Mouse (Mus musculus) midbrain, embryonic 13.5 days (tissue): Measurements from ENCODE around the gene Catsperd. TPM values are rescaled to one million over a fixed set of nuclear protein-coding genes. Genes with fewer than 3 reads are reported as not detected.

ENCODE experiments used
- ATAC-seq: fragments of 200-750 bp; cut with Nextera tagmentation; 2 replicates; pipeline ENCODE4 v1.8.0; 2017; ENCODE audit warnings: mild to moderate bottlenecking, moderate TSS enrichment, moderate library complexity
- H3K27ac ChIP-seq: fragments of 300-500 bp; sonication (generic); 2 replicates; pipeline ENCODE4 v1.5.1; 2015; ENCODE audit warnings: inconsistent platforms, mild to moderate bottlenecking, moderate library complexity
- H3K27me3 ChIP-seq: fragments of 300-500 bp; sonication (generic); 2 replicates; pipeline ENCODE4 v1.6.1; 2015; ENCODE audit warnings: mild to moderate bottlenecking, inconsistent platforms
- H3K36me3 ChIP-seq: fragments of 300-500 bp; sonication (generic); 2 replicates; pipeline ENCODE4 v1.6.1; 2015; ENCODE audit warnings: mild to moderate bottlenecking, inconsistent platforms
- H3K4me1 ChIP-seq: fragments of 300-500 bp; sonication (generic); replicated peaks from 2 replicates; pipeline ENCODE4 v1.6.1; 2015; ENCODE audit warnings: inconsistent platforms
- H3K4me2 ChIP-seq: fragments of 300-500 bp; sonication (generic); replicated peaks from 2 replicates; pipeline ENCODE4 v1.6.1; 2015; ENCODE audit warnings: moderate library complexity, mild to moderate bottlenecking, inconsistent platforms
- H3K4me3 ChIP-seq: fragments of 300-500 bp; sonication (generic); replicated peaks from 2 replicates; pipeline ENCODE4 v1.5.1; 2015; ENCODE audit warnings: mild to moderate bottlenecking, inconsistent platforms
- H3K9ac ChIP-seq: fragments of 300-500 bp; sonication (generic); replicated peaks from 2 replicates; pipeline ENCODE4 v1.6.1; 2015; ENCODE audit warnings: mild to moderate bottlenecking, inconsistent platforms
- H3K9me3 ChIP-seq: fragments of 300-500 bp; sonication (generic); 2 replicates; pipeline ENCODE4 v1.6.1; 2016; ENCODE audit warnings: mild to moderate bottlenecking, inconsistent platforms
- WGBS: fragments of 180-500 bp; shearing (Covaris S2); methylation state at CpG from one replicate; pipeline ENCODE4 v1.1.7; 2015; 5-methylcytosine and 5-hydroxymethylcytosine counted together
- polyA plus RNA-seq: library from polyadenylated mRNA; unstranded; fragments of >200 nt; fragmentation: Nextera tagmentation; extraction: Ambion mirVana; gene quantifications from 2 replicates; pipeline ENCODE4 v1.2.1, GENCODE M21; 2015

The Catsperd gene
- polyA plus RNA-seq, 1 experiment from 2014 or later: 2.0 TPM

GRCm38 (mm10) chr17:56672941-56673646 is 45.2 kb downstream of the Catsperd start, which contains the start of gene Ranbp3:
TSS of gene Ranbp3 (plus strand) at chr17:56673294.
- Histone ChIP-seq H3K4me1 (peaks cover 51% of the 10 kb centered on the region), H3K4me3 (peak within 1 kb of the TSS; percentile 99), H3K27me3 (peaks cover 6% of the 10 kb centered on the region), H3K36me3 (peaks cover 16% of the 10 kb centered on the region), H3K9ac (peak within 1 kb of the TSS; percentile 99), H3K9me3 (no peaks in the 10 kb centered on the region), H3K4me2 (peak within 1 kb of the TSS; percentile 75), H3K27ac (peak within 1 kb of the TSS; percentile 85)
- ATAC-seq: peak; percentile 88
- under 1% methylated on average over 56 of the region's 66 CpGs for WGBS

GRCm38 (mm10) chr17:56673647-56674416 is 45.9 kb downstream of the Catsperd start:
- H3K9me3 ChIP-seq: no peaks in the 10 kb centered on the region
- ATAC-seq: peak; percentile 37
- H3K27me3 ChIP-seq: no peaks in the 10 kb centered on the region
- H3K36me3 ChIP-seq: peaks cover 16% of the 10 kb centered on the region
- H3K4me2 ChIP-seq: peak overlapping the region; percentile 75
- WGBS: 2% methylated on average over 35 of the region's 37 CpGs
- H3K27ac ChIP-seq: peak overlapping the region; percentile 85
- peak overlapping the region; percentile 99 for H3K9ac ChIP-seq
- peaks cover 46% of the 10 kb centered on the region for H3K4me1 ChIP-seq
- H3K4me3 ChIP-seq: peak overlapping the region; percentile 99

GRCm38 (mm10) chr17:56681791-56682190 is 53.8 kb downstream of the Catsperd start:
- Histone ChIP-seq H3K4me3 (no peak overlapping the region), H3K36me3 (peaks cover 71% of the 10 kb centered on the region), H3K27ac (no peak overlapping the region), H3K9me3 (no peaks in the 10 kb centered on the region), H3K4me2 (no peak overlapping the region), H3K9ac (no peak overlapping the region), H3K4me1 (peaks cover 18% of the 10 kb centered on the region), H3K27me3 (no peaks in the 10 kb centered on the region)
- no peak for ATAC-seq
- 81% methylated on average over 4 of the region's 4 CpGs for WGBS

GRCm38 (mm10) chr17:56682880-56683279 is 54.9 kb downstream of the Catsperd start:
- ATAC-seq: no peak
- no peak overlapping the region for H3K27ac ChIP-seq
- 80% methylated on average over 3 of the region's 3 CpGs for WGBS
- no peaks in the 10 kb centered on the region for H3K9me3 ChIP-seq
- H3K4me3 ChIP-seq: no peak overlapping the region
- H3K4me1 ChIP-seq: peaks cover 7% of the 10 kb centered on the region; the same call in 1 of the 2 replicates
- H3K9ac ChIP-seq: no peak overlapping the region
- no peaks in the 10 kb centered on the region for H3K27me3 ChIP-seq
- H3K36me3 ChIP-seq: peaks cover 71% of the 10 kb centered on the region
- no peak overlapping the region for H3K4me2 ChIP-seq

DNA sequence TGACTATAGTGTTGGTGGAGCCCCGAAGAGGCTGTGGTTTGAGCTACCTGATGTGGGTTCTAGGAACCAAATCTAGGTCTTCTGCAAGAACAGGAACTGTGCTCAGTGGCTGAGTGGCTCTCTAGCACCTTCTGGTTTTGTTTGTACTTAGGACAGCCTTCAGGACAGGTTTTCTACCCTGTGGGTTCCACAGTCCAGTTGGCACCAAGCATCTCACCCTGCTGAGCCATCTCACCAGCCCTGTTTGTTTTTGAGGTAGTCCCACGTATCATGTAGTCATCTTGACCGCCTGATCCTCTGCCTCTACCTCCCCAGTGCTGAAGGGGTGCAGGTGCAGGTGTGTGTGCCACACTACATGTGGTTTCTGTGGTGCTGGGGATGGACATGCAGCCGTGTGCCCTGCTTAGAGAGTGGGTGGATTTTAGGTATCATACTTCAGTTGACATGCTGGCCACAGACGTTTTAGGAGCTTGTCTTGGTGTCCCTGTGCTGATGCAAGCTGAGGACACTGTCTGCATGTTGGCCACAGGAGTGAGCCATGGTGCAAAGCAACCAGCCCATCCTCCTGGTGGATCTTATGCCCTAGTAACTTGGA is 55.7 kb downstream of the Catsperd start:
- Histone ChIP-seq H3K4me2 (no peak overlapping the region), H3K4me3 (no peak overlapping the region), H3K4me1 (peaks cover 7% of the 10 kb centered on the region; the same call in 1 of the 2 replicates), H3K27ac (no peak overlapping the region), H3K36me3 (peaks cover 79% of the 10 kb centered on the region), H3K9ac (no peak overlapping the region), H3K9me3 (no peaks in the 10 kb centered on the region), H3K27me3 (no peaks in the 10 kb centered on the region)
- ATAC-seq: no peak
- WGBS: 88% methylated on average over 5 of the region's 5 CpGs

DNA sequence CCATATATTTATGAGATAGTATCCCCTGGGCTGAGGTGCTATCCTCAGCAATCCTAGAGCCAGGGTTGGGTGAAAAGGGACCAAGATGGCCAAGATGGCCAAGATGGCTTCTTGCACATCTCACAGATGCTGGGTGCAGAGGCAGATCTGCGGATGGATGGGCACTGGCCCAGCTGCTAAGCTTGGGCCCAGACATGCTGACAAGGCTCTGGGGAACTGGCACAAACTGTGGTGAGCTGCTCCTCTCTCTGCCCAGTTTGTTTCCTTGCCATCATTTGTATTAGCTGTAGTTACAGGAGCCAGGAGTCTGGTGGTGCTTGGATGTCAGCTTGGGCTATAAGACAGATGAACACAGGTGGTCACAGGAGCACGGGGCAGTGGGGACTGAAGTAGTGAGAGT is 56.7 kb downstream of the Catsperd start:
- no peak for ATAC-seq
- 81% methylated on average over 2 of the region's 2 CpGs for WGBS
- no peak overlapping the region for H3K27ac ChIP-seq
- no peak overlapping the region for H3K4me3 ChIP-seq
- peaks cover 87% of the 10 kb centered on the region for H3K36me3 ChIP-seq
- H3K27me3 ChIP-seq: no peaks in the 10 kb centered on the region
- 0 out of 2 replicates have a peak overlapping the region, but pooled peaks have one; percentile 1 for H3K9ac ChIP-seq
- no peak overlapping the region for H3K4me2 ChIP-seq
- no peaks in the 10 kb centered on the region for H3K9me3 ChIP-seq
- H3K4me1 ChIP-seq: peaks cover 7% of the 10 kb centered on the region; the same call in 1 of the 2 replicates

GRCm38 (mm10) chr17:56686801-56687200 is 58.9 kb downstream of the Catsperd start:
- Histone ChIP-seq H3K9ac (no peak overlapping the region), H3K36me3 (peaks cover 90% of the 10 kb centered on the region), H3K4me3 (no peak overlapping the region), H3K9me3 (no peaks in the 10 kb centered on the region), H3K27ac (no peak overlapping the region), H3K27me3 (no peaks in the 10 kb centered on the region), H3K4me1 (peaks cover under 1% of the 10 kb centered on the region; the same call in 1 of the 2 replicates), H3K4me2 (no peak overlapping the region)
- ATAC-seq: no peak
- 88% methylated on average over 2 of the region's 4 CpGs for WGBS

GRCm38 (mm10) chr17:56688045-56688444 is 60.1 kb downstream of the Catsperd start:
- Histone ChIP-seq H3K9me3 (no peaks in the 10 kb centered on the region), H3K27ac (no peak overlapping the region), H3K9ac (no peak overlapping the region), H3K4me3 (no peak overlapping the region), H3K4me2 (no peak overlapping the region), H3K36me3 (peaks cover 89% of the 10 kb centered on the region), H3K27me3 (no peaks in the 10 kb centered on the region), H3K4me1 (peaks cover 6% of the 10 kb centered on the region)
- no peak for ATAC-seq

GRCm38 (mm10) chr17:56688689-56689088 is 60.7 kb downstream of the Catsperd start:
- peaks cover 13% of the 10 kb centered on the region for H3K4me1 ChIP-seq
- H3K9ac ChIP-seq: no peak overlapping the region
- H3K4me3 ChIP-seq: no peak overlapping the region
- H3K27ac ChIP-seq: no peak overlapping the region
- peaks cover 92% of the 10 kb centered on the region for H3K36me3 ChIP-seq
- no peak overlapping the region for H3K4me2 ChIP-seq
- ATAC-seq: no peak
- WGBS: 96% methylated on average over 2 of the region's 2 CpGs
- H3K9me3 ChIP-seq: no peaks in the 10 kb centered on the region
- no peaks in the 10 kb centered on the region for H3K27me3 ChIP-seq

GRCm38 (mm10) chr17:56693395-56693794 is 65.5 kb downstream of the Catsperd start:
- 85% methylated on average over 1 of the region's 1 CpGs for WGBS
- peaks cover 18% of the 10 kb centered on the region for H3K4me1 ChIP-seq
- H3K4me2 ChIP-seq: no peak overlapping the region
- no peaks in the 10 kb centered on the region for H3K27me3 ChIP-seq
- peak overlapping the region; percentile 33; the same call in 1 of the 2 replicates for H3K9ac ChIP-seq
- peaks cover 90% of the 10 kb centered on the region for H3K36me3 ChIP-seq
- H3K27ac ChIP-seq: no peak overlapping the region
- no peak; the same call in 1 of the 2 replicates for ATAC-seq
- no peak overlapping the region for H3K4me3 ChIP-seq
- no peaks in the 10 kb centered on the region for H3K9me3 ChIP-seq

- Histone ChIP-seq H3K4me1 (peaks cover 18% of the 10 kb centered on the region), H3K9ac (peak overlapping the region; percentile 33; the same call in 1 of the 2 replicates), H3K9me3 (no peaks in the 10 kb centered on the region), H3K27me3 (no peaks in the 10 kb centered on the region), H3K4me2 (no peak overlapping the region), H3K36me3 (peaks cover 90% of the 10 kb centered on the region), H3K4me3 (no peak overlapping the region), H3K27ac (no peak overlapping the region)
- ATAC-seq: peak; percentile 66
- WGBS: 68% methylated on average over 6 of the region's 6 CpGs
Measured at GRCm38 (mm10) chr17:56693851-56694310, 65.9 kb downstream of the Catsperd start.

GRCm38 (mm10) chr17:56700451-56700850 is 72.5 kb downstream of the Catsperd start:
- Histone ChIP-seq H3K4me2 (no peak overlapping the region), H3K9me3 (no peaks in the 10 kb centered on the region), H3K36me3 (peaks cover 93% of the 10 kb centered on the region), H3K9ac (no peak overlapping the region), H3K4me3 (no peak overlapping the region), H3K27ac (no peak overlapping the region), H3K4me1 (no peaks in the 10 kb centered on the region), H3K27me3 (no peaks in the 10 kb centered on the region)
- ATAC-seq: no peak
- 87% methylated on average over 2 of the region's 2 CpGs for WGBS
